Mouse (Mus musculus) ovary, postnatal 10 days (tissue): ENCODE results near the gene Slco2a1.

ENCODE experiments used
- DNase-seq: peaks from one replicate; pipeline ENCODE4 v3.0.0; 2022; ENCODE audit warnings: low spot score

Slco2a1 gene

GRCm38 (mm10) chr9:102985111-102985510 lies 3.4 kb upstream of the Slco2a1 start:
- no peak for DNase-seq

- no peak for DNase-seq
Measured at GRCm38 (mm10) chr9:102985939-102986338, 2.6 kb upstream of the Slco2a1 start.

GRCm38 (mm10) chr9:102990306-102991133 lies 2.0 kb downstream of the Slco2a1 start:
- no peak for DNase-seq

- no peak for DNase-seq
Measured at GRCm38 (mm10) chr9:102991134-102991406, 2.6 kb downstream of the Slco2a1 start.

- DNase-seq, result no peak
Measured at GRCm38 (mm10) chr9:102992877-102993276, 4.4 kb downstream of the Slco2a1 start.

GRCm38 (mm10) chr9:102993764-102994163 lies 5.3 kb downstream of the Slco2a1 start:
- no peak for DNase-seq

GRCm38 (mm10) chr9:102995800-102996635 lies 7.5 kb downstream of the Slco2a1 start:
- DNase-seq, result no peak

- no peak for DNase-seq
Measured at GRCm38 (mm10) chr9:103000384-103000783, 11.9 kb downstream of the Slco2a1 start.

- no peak for DNase-seq
Measured at GRCm38 (mm10) chr9:103004343-103004742, 15.8 kb downstream of the Slco2a1 start.

- no peak for DNase-seq
Measured at GRCm38 (mm10) chr9:103007699-103008078, 19.2 kb downstream of the Slco2a1 start.

- no peak for DNase-seq
Measured at GRCm38 (mm10) chr9:103008079-103008855, 19.8 kb downstream of the Slco2a1 start.

GRCm38 (mm10) chr9:103010161-103010560 lies 21.6 kb downstream of the Slco2a1 start:
- no peak for DNase-seq

GRCm38 (mm10) chr9:103013366-103013765 lies 24.9 kb downstream of the Slco2a1 start:
- no peak for DNase-seq

GRCm38 (mm10) chr9:103014686-103015085 lies 26.2 kb downstream of the Slco2a1 start:
- DNase-seq, result no peak

- DNase-seq, result no peak
Measured at GRCm38 (mm10) chr9:103024116-103024515, 35.6 kb downstream of the Slco2a1 start.

GRCm38 (mm10) chr9:103027150-103027889 lies 38.8 kb downstream of the Slco2a1 start:
- no peak for DNase-seq

- DNase-seq, result no peak
Measured at GRCm38 (mm10) chr9:103029012-103029411, 40.5 kb downstream of the Slco2a1 start.

- no peak for DNase-seq
Measured at GRCm38 (mm10) chr9:103030041-103030440, 41.5 kb downstream of the Slco2a1 start.

GRCm38 (mm10) chr9:103031211-103031610 lies 42.7 kb downstream of the Slco2a1 start:
- no peak for DNase-seq

- DNase-seq, result no peak
Measured at GRCm38 (mm10) chr9:103032193-103032592, 43.7 kb downstream of the Slco2a1 start.

GRCm38 (mm10) chr9:103033381-103033780 lies 44.9 kb downstream of the Slco2a1 start:
- DNase-seq, result no peak

- DNase-seq, result no peak
Measured at GRCm38 (mm10) chr9:103036971-103037391, 48.5 kb downstream of the Slco2a1 start.
